Mouse (Mus musculus) midbrain, embryonic 16.5 days (tissue): ENCODE results near the gene Orc2. TPM values are rescaled to one million over a fixed set of nuclear protein-coding genes. Genes with fewer than 3 reads are reported as not detected.

Experiments
- ATAC-seq: fragments of 200-750 bp; cut with Nextera tagmentation; 2 replicates; pipeline ENCODE4 v1.8.0; 2017; ENCODE audit warnings: moderate TSS enrichment
- H3K27ac ChIP-seq: fragments of 300-500 bp; sonication (generic); 2 replicates; pipeline ENCODE4 v1.5.1; 2014; ENCODE audit warnings: mild to moderate bottlenecking, low read length, mixed read lengths
- H3K27me3 ChIP-seq: fragments of 300-500 bp; sonication (generic); 2 replicates; pipeline ENCODE4 v1.6.1; 2014; ENCODE audit warnings: low read depth, low read length, mixed read lengths; ENCODE audit not compliant: control insufficient read depth, insufficient read depth
- H3K36me3 ChIP-seq: fragments of 300-500 bp; sonication (generic); 2 replicates; pipeline ENCODE4 v1.6.1; 2014; ENCODE audit warnings: mild to moderate bottlenecking, low read length, moderate library complexity, mixed read lengths; ENCODE audit not compliant: control insufficient read depth, insufficient read depth
- H3K4me1 ChIP-seq: fragments of 300-500 bp; sonication (generic); 2 replicates; pipeline ENCODE4 v1.6.1; 2014; ENCODE audit warnings: mild to moderate bottlenecking, low read length, mixed read lengths; ENCODE audit not compliant: control insufficient read depth, insufficient read depth
- H3K4me2 ChIP-seq: fragments of 300-500 bp; sonication (generic); 2 replicates; pipeline ENCODE4 v1.6.1; 2014; ENCODE audit warnings: mild to moderate bottlenecking, low read length, mixed read lengths
- H3K4me3 ChIP-seq: fragments of 300-500 bp; sonication (generic); 2 replicates; pipeline ENCODE4 v1.5.1; 2014; ENCODE audit warnings: low read depth, mild to moderate bottlenecking, low read length, moderate library complexity, mixed read lengths
- H3K9ac ChIP-seq: fragments of 300-500 bp; sonication (generic); 2 replicates; pipeline ENCODE4 v1.6.1; 2014; ENCODE audit warnings: low read depth, low read length, mixed read lengths
- H3K9me3 ChIP-seq: fragments of 300-500 bp; sonication (generic); replicated peaks from 2 replicates; pipeline ENCODE4 v1.6.1; 2014; ENCODE audit warnings: mild to moderate bottlenecking, low read length, mixed read lengths; ENCODE audit not compliant: control insufficient read depth, poor library complexity, severe bottlenecking
- WGBS: fragments of 180-500 bp; shearing (Covaris S2); extraction: QIAGEN DNeasy Blood & Tissue Kit; methylation state at CpG from one replicate; pipeline ENCODE4 v1.1.7; 2014; 5-methylcytosine and 5-hydroxymethylcytosine counted together
- polyA plus RNA-seq: library from polyadenylated mRNA; unstranded; fragments of >200 nt; fragmentation: Nextera tagmentation; extraction: Ambion mirVana; gene quantifications from 2 replicates; pipeline ENCODE4 v1.2.1, GENCODE M21; 2015

Gene Orc2
- polyA plus RNA-seq = 15.1 and 17.2 TPM in 2 replicates

- Histone ChIP-seq H3K27me3 (no peaks in the 10 kb centered on the region), H3K9me3 (peaks cover 10% of the 10 kb centered on the region; the same call in 1 of the 2 replicates), H3K4me2 (peak within 1 kb of the TSS; percentile 97), H3K9ac (peak within 1 kb of the TSS; percentile 95), H3K36me3 (peaks cover 1% of the 10 kb centered on the region; the same call in 1 of the 2 replicates), H3K4me3 (peak within 1 kb of the TSS; percentile 99), H3K27ac (peak within 1 kb of the TSS; percentile 81), H3K4me1 (peaks cover 21% of the 10 kb centered on the region)
- peak; percentile 100 for ATAC-seq
- under 1% methylated on average over 58 of the region's 64 CpGs for WGBS
Measured at GRCm38 (mm10) chr1:58504577-58505254, at the start of gene Orc2. TSS of gene Orc2 (minus strand) at chr1:58505109.

GRCm38 (mm10) chr1:58541386-58541785 lies 36.5 kb upstream of the Orc2 start:
- Histone ChIP-seq H3K4me3 (no peak overlapping the region), H3K9me3 (no peaks in the 10 kb centered on the region), H3K4me2 (no peak overlapping the region), H3K4me1 (no peaks in the 10 kb centered on the region), H3K36me3 (peaks cover 31% of the 10 kb centered on the region), H3K9ac (no peak overlapping the region), H3K27me3 (no peaks in the 10 kb centered on the region), H3K27ac (no peak overlapping the region)
- 88% methylated on average over 1 of the region's 1 CpGs for WGBS
- ATAC-seq = no peak

- no peaks in the 10 kb centered on the region for H3K36me3 ChIP-seq
- no peaks in the 10 kb centered on the region for H3K27me3 ChIP-seq
- ATAC-seq = no peak
- no peak overlapping the region for H3K4me3 ChIP-seq
- no peak overlapping the region for H3K9ac ChIP-seq
- peaks cover 19% of the 10 kb centered on the region for H3K4me1 ChIP-seq
- 95% methylated on average over 3 of the region's 3 CpGs for WGBS
- H3K4me2 ChIP-seq = no peak overlapping the region
- H3K27ac ChIP-seq = no peak overlapping the region
- H3K9me3 ChIP-seq = peaks cover 10% of the 10 kb centered on the region; the same call in 1 of the 2 replicates
Measured at GRCm38 (mm10) chr1:58507249-58507648, 2.3 kb upstream of the Orc2 start.

GRCm38 (mm10) chr1:58503793-58504370 lies 1.0 kb downstream of the Orc2 start:
- ATAC-seq = no peak
- peak overlapping the region; percentile 97 for H3K4me2 ChIP-seq
- 20% methylated on average over 9 of the region's 9 CpGs for WGBS
- peaks cover 10% of the 10 kb centered on the region; the same call in 1 of the 2 replicates for H3K9me3 ChIP-seq
- no peaks in the 10 kb centered on the region for H3K27me3 ChIP-seq
- peaks cover 6% of the 10 kb centered on the region; the same call in 1 of the 2 replicates for H3K36me3 ChIP-seq
- peak overlapping the region; percentile 81 for H3K27ac ChIP-seq
- peak overlapping the region; percentile 95 for H3K9ac ChIP-seq
- H3K4me1 ChIP-seq = peaks cover 21% of the 10 kb centered on the region
- H3K4me3 ChIP-seq = peak overlapping the region; percentile 99

GRCm38 (mm10) chr1:58503134-58503533 lies 1.8 kb downstream of the Orc2 start:
- Histone ChIP-seq H3K9ac (no peak overlapping the region), H3K4me2 (peak overlapping the region; percentile 97), H3K36me3 (peaks cover 6% of the 10 kb centered on the region; the same call in 1 of the 2 replicates), H3K4me1 (peaks cover 21% of the 10 kb centered on the region), H3K9me3 (peaks cover 10% of the 10 kb centered on the region; the same call in 1 of the 2 replicates), H3K27ac (no peak overlapping the region), H3K4me3 (no peak overlapping the region), H3K27me3 (no peaks in the 10 kb centered on the region)
- ATAC-seq = no peak

GRCm38 (mm10) chr1:58498758-58499157 lies 6.2 kb downstream of the Orc2 start:
- no peak overlapping the region for H3K27ac ChIP-seq
- H3K9ac ChIP-seq = no peak overlapping the region
- H3K4me1 ChIP-seq = peaks cover 12% of the 10 kb centered on the region
- 100% methylated on average over 1 of the region's 1 CpGs for WGBS
- ATAC-seq = no peak
- no peaks in the 10 kb centered on the region for H3K9me3 ChIP-seq
- no peak overlapping the region for H3K4me2 ChIP-seq
- peaks cover 18% of the 10 kb centered on the region for H3K36me3 ChIP-seq
- H3K27me3 ChIP-seq = no peaks in the 10 kb centered on the region
- no peak overlapping the region for H3K4me3 ChIP-seq

- 94% methylated on average over 4 of the region's 4 CpGs for WGBS
- Histone ChIP-seq H3K9ac (no peak overlapping the region), H3K36me3 (peaks cover 21% of the 10 kb centered on the region), H3K4me3 (no peak overlapping the region), H3K4me1 (peaks cover 2% of the 10 kb centered on the region; the same call in 1 of the 2 replicates), H3K9me3 (no peaks in the 10 kb centered on the region), H3K4me2 (no peak overlapping the region), H3K27ac (no peak overlapping the region), H3K27me3 (no peaks in the 10 kb centered on the region)
- ATAC-seq = no peak
Measured at GRCm38 (mm10) chr1:58497678-58498077, 7.2 kb downstream of the Orc2 start.

- Histone ChIP-seq H3K27ac (no peak overlapping the region), H3K4me2 (no peak overlapping the region), H3K4me3 (no peak overlapping the region), H3K9ac (no peak overlapping the region), H3K27me3 (no peaks in the 10 kb centered on the region), H3K36me3 (peaks cover 39% of the 10 kb centered on the region), H3K4me1 (no peaks in the 10 kb centered on the region), H3K9me3 (no peaks in the 10 kb centered on the region)
- 90% methylated on average over 6 of the region's 6 CpGs for WGBS
- ATAC-seq = no peak
Measured at GRCm38 (mm10) chr1:58495603-58496002, 9.3 kb downstream of the Orc2 start.

GRCm38 (mm10) chr1:58482647-58483046 lies 22.3 kb downstream of the Orc2 start:
- 95% methylated on average over 4 of the region's 4 CpGs for WGBS
- no peak for ATAC-seq
- Histone ChIP-seq H3K27ac (no peak overlapping the region), H3K4me2 (no peak overlapping the region), H3K36me3 (peaks cover 33% of the 10 kb centered on the region), H3K27me3 (no peaks in the 10 kb centered on the region), H3K4me3 (no peak overlapping the region), H3K9ac (no peak overlapping the region), H3K9me3 (no peaks in the 10 kb centered on the region), H3K4me1 (no peaks in the 10 kb centered on the region)
